Mouse (Mus musculus) erythroblast, embryonic 14.5 days (primary cell): ENCODE measurements around the gene Zc2hc1c.

Experiments
- GATA1 ChIP-seq: IDR thresholded peaks from 2 replicates; pipeline ENCODE4 v1.6.1; 2012; ENCODE audit warnings: low read length, inconsistent platforms, mixed read lengths
- TAL1 ChIP-seq: IDR thresholded peaks from 3 replicates; pipeline ENCODE4 v1.6.1; 2012; ENCODE audit warnings: low read length, inconsistent platforms, mixed read lengths

DNA sequence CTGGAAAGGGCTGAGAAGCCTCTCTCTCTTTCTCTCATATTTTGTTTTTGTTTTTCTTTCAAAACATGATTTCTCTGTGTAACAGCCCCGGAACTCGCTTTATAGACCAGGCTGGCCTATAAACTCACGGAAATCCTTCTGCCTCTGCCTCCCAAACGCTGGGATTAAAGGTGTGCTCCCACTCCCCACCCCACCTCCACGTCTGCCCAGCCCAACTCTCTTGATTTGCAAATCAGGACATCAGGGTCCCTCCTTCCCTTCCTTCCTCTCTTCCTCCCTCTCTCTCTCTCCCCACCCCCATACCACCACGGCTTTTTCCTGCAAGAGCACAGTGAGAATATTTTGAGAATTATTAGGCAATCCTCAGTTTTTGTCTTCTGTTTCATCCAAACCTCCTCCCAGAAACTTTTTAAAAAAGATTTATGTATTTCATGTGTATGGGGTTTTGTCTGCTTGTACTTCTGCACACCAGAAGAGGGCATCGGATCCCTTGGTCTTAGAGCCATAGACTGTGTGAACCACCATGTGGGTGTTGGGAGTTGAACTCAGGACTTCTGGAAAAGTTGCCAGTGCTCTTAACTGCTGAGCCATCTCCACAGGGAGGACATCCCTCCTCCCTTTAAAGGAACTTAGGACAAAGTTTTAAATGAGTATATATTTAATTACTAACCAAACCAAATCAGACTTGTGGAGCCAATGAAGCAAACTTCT is 17.1 kb upstream of the Zc2hc1c start:
- TF ChIP-seq GATA1, result no peak
- TF ChIP-seq TAL1, result no peak
